Mouse (Mus musculus) left cerebral cortex, adult 2 months (tissue): ENCODE measurements at regions not wholly inside any gene's neighbourhood (a gene's known extent, or its start where the extent isn't known, plus 50 kb on each side); places are given as distances from the start of the nearest gene placed in this dataset.
"Not testable (repeated sequence)": the region's sequence is repeated elsewhere in the genome, so short reads cannot be mapped to it uniquely, and the experiment has no call there.

ENCODE experiments used
- DNase-seq, 2 experiments: peaks; one replicate each; pipeline ENCODE4 v3.0.0; 2021 to 2022; ENCODE audit warnings: low spot score in 2 of 2, mixed read lengths in 1 of 2; ENCODE audit errors: extremely low spot score in 1 of 2
- H3K27ac ChIP-seq: fragments of 200-600 bp; 2 replicates; pipeline ENCODE4 v1.8.1; 2022
- H3K4me3 ChIP-seq: fragments of 200-600 bp; 2 replicates; pipeline ENCODE4 v1.8.1; 2022
- CTCF ChIP-seq: fragments of 200-600 bp; IDR thresholded peaks from 2 replicates; pipeline ENCODE4 v1.8.1; 2022; ENCODE audit warnings: antibody characterized with exemption, mild to moderate bottlenecking, moderate library complexity
- intact Hi-C: fragments of 180-260 bp; cut with DNase I; formaldehyde crosslinking; loops from one replicate; pipeline ENCODE4 v1.15.1; 2025

- no peak for DNase-seq
- intact Hi-C loops, result no loop called here
- H3K4me3 ChIP-seq, result no peak overlapping the region
- H3K27ac ChIP-seq, result no peak overlapping the region
- TF ChIP-seq CTCF, result no peak
These were observed 434.9 kb downstream of the Serpinb8 start for GRCm38 (mm10) chr1:108024705-108025104.

- no peak for DNase-seq
- no peak for TF ChIP-seq CTCF
- intact Hi-C loops, result no loop called here
- H3K27ac ChIP-seq, result no peak overlapping the region
- no peak overlapping the region for H3K4me3 ChIP-seq
These were observed 436.7 kb downstream of the Serpinb8 start for GRCm38 (mm10) chr1:108026461-108026860.

- DNase-seq, result no peak
- no peak overlapping the region for H3K4me3 ChIP-seq
- intact Hi-C loops, result no loop called here
- H3K27ac ChIP-seq, result no peak overlapping the region
- TF ChIP-seq CTCF, result no peak
These were observed 456.4 kb downstream of the Serpinb8 start for GRCm38 (mm10) chr1:108046194-108046593.

GRCm38 (mm10) chr1:108046857-108047714, 457.3 kb downstream of the Serpinb8 start:
- TF ChIP-seq CTCF, result no peak
- Histone ChIP-seq H3K27ac (no peak overlapping the region), H3K4me3 (no peak overlapping the region)
- DNase-seq, result no peak
- intact Hi-C loops, result no loop called here

GRCm38 (mm10) chr1:108094622-108095021, 504.8 kb downstream of the Serpinb8 start:
- no peak overlapping the region for H3K4me3 ChIP-seq

GRCm38 (mm10) chr1:108102607-108103006, 512.8 kb downstream of the Serpinb8 start:
- intact Hi-C loops, result no loop called here
- Histone ChIP-seq H3K4me3 (no peak overlapping the region), H3K27ac (no peak overlapping the region)
- no peak for TF ChIP-seq CTCF
- DNase-seq, result no peak

More at GRCm38 (mm10) chr1:108094622-108095021, 504.8 kb downstream of the Serpinb8 start:
- no peak for TF ChIP-seq CTCF
- no peak overlapping the region for H3K27ac ChIP-seq
- no peak for DNase-seq
- intact Hi-C loops, result no loop called here

GRCm38 (mm10) chr1:108110984-108111383, 521.2 kb downstream of the Serpinb8 start:
- intact Hi-C loops, result no loop called here
- TF ChIP-seq CTCF, result no peak
- H3K4me3 ChIP-seq, result no peak overlapping the region
- H3K27ac ChIP-seq, result no peak overlapping the region
- no peak for DNase-seq

GRCm38 (mm10) chr1:108127393-108127792, 537.6 kb downstream of the Serpinb8 start:
- DNase-seq, result no peak
- Histone ChIP-seq H3K4me3 (no peak overlapping the region), H3K27ac (no peak overlapping the region)
- no peak for TF ChIP-seq CTCF
- intact Hi-C loops, result no loop called here

- no peak for DNase-seq
- Histone ChIP-seq H3K4me3 (no peak overlapping the region), H3K27ac (no peak overlapping the region)
- no peak for TF ChIP-seq CTCF
- intact Hi-C loops, result no loop called here
These were observed 542.2 kb downstream of the Serpinb8 start for GRCm38 (mm10) chr1:108132006-108132405.

- H3K4me3 ChIP-seq, H3K27ac ChIP-seq, DNase-seq, intact Hi-C loops: not testable (repeated sequence)
These were observed 545.5 kb downstream of the Serpinb8 start for GRCm38 (mm10) chr1:108135346-108135745.

GRCm38 (mm10) chr1:108144114-108144513, 554.3 kb downstream of the Serpinb8 start:
- intact Hi-C loops, result no loop called here
- no peak overlapping the region for H3K27ac ChIP-seq
- no peak for TF ChIP-seq CTCF
- DNase-seq, result no peak
- no peak overlapping the region for H3K4me3 ChIP-seq

- no peak overlapping the region for H3K27ac ChIP-seq
- no peak for DNase-seq
- intact Hi-C loops, result no loop called here
- H3K4me3 ChIP-seq, result no peak overlapping the region
- TF ChIP-seq CTCF, result no peak
These were observed 591.8 kb downstream of the Serpinb8 start for GRCm38 (mm10) chr1:108181350-108182167.
